Mouse (Mus musculus) limb, embryonic 13.5 days (tissue): ENCODE measurements around the gene Pmpcb. TPM values are rescaled to one million over a fixed set of nuclear protein-coding genes. Genes with fewer than 3 reads are reported as not detected.
"Not testable (repeated sequence)": the region's sequence is repeated elsewhere in the genome, so short reads cannot be mapped to it uniquely, and the experiment has no call there.

ENCODE experiments used
- ATAC-seq: fragments of 200-750 bp; cut with Nextera tagmentation; 2 replicates; pipeline ENCODE4 v1.8.0; 2017; ENCODE audit warnings: low read depth, moderate number of reproducible peaks, moderate TSS enrichment; ENCODE audit not compliant: low FRiP score
- H3K27ac ChIP-seq: fragments of 300-500 bp; sonication (generic); 2 replicates; pipeline ENCODE4 v1.5.1; 2015; ENCODE audit warnings: inconsistent platforms, mild to moderate bottlenecking, moderate library complexity
- H3K27me3 ChIP-seq: fragments of 300-500 bp; sonication (generic); 2 replicates; pipeline ENCODE4 v1.6.1; 2015; ENCODE audit warnings: mild to moderate bottlenecking, inconsistent platforms
- H3K36me3 ChIP-seq: fragments of 300-500 bp; sonication (generic); 2 replicates; pipeline ENCODE4 v1.6.1; 2015; ENCODE audit warnings: inconsistent platforms, mild to moderate bottlenecking, moderate library complexity
- H3K4me1 ChIP-seq: fragments of 300-500 bp; sonication (generic); 2 replicates; pipeline ENCODE4 v1.6.1; 2015; ENCODE audit warnings: inconsistent platforms
- H3K4me2 ChIP-seq: fragments of 300-500 bp; sonication (generic); replicated peaks from 2 replicates; pipeline ENCODE4 v1.6.1; 2015; ENCODE audit warnings: inconsistent platforms, mild to moderate bottlenecking, moderate library complexity
- H3K4me3 ChIP-seq: fragments of 300-500 bp; sonication (generic); 2 replicates; pipeline ENCODE4 v1.5.1; 2015; ENCODE audit warnings: moderate library complexity, mild to moderate bottlenecking, inconsistent platforms
- H3K9ac ChIP-seq: fragments of 300-500 bp; sonication (generic); 2 replicates; pipeline ENCODE4 v1.6.1; 2015; ENCODE audit warnings: mild to moderate bottlenecking, inconsistent platforms
- H3K9me3 ChIP-seq: fragments of 300-500 bp; sonication (generic); 2 replicates; pipeline ENCODE4 v1.6.1; 2016; ENCODE audit warnings: inconsistent platforms
- WGBS: fragments of 180-500 bp; shearing (Covaris S2); methylation state at CpG from one replicate; pipeline ENCODE4 v1.1.7; 2015; 5-methylcytosine and 5-hydroxymethylcytosine counted together
- polyA plus RNA-seq: library from polyadenylated mRNA; unstranded; fragments of >200 nt; fragmentation: Nextera tagmentation; extraction: Ambion mirVana; gene quantifications from 2 replicates; pipeline ENCODE4 v1.2.1, GENCODE M21; 2015

Pmpcb gene
- polyA plus RNA-seq, 1 experiment from 2014 or later = 94.9 TPM

GRCm38 (mm10) chr5:21706546-21706945 is 30.4 kb upstream of the Pmpcb start:
- H3K27me3 ChIP-seq = no peaks in the 10 kb centered on the region
- H3K4me3 ChIP-seq = no peak overlapping the region
- H3K4me1 ChIP-seq = no peaks in the 10 kb centered on the region
- no peak overlapping the region for H3K27ac ChIP-seq
- H3K36me3 ChIP-seq = no peaks in the 10 kb centered on the region
- H3K9ac ChIP-seq = no peak overlapping the region
- WGBS = 94% methylated on average over 4 of the region's 4 CpGs
- ATAC-seq = no peak
- no peaks in the 10 kb centered on the region for H3K9me3 ChIP-seq
- H3K4me2 ChIP-seq = no peak overlapping the region

GRCm38 (mm10) chr5:21708011-21708410 is 28.9 kb upstream of the Pmpcb start:
- H3K9ac ChIP-seq, H3K36me3 ChIP-seq, ATAC-seq, H3K27me3 ChIP-seq, H3K4me3 ChIP-seq, H3K27ac ChIP-seq, H3K4me2 ChIP-seq, H3K9me3 ChIP-seq, H3K4me1 ChIP-seq: not testable (repeated sequence)
- WGBS = 88% methylated on average over 8 of the region's 8 CpGs

- Histone ChIP-seq H3K4me1 (no peaks in the 10 kb centered on the region), H3K27ac (no peak overlapping the region), H3K9me3 (no peaks in the 10 kb centered on the region), H3K4me3 (no peak overlapping the region), H3K4me2 (no peak overlapping the region), H3K36me3 (no peaks in the 10 kb centered on the region), H3K9ac (no peak overlapping the region), H3K27me3 (no peaks in the 10 kb centered on the region)
- no peak for ATAC-seq
- WGBS = 69% methylated on average over 13 of the region's 13 CpGs
Measured at GRCm38 (mm10) chr5:21712127-21712715, 24.7 kb upstream of the Pmpcb start.

- H3K4me1 ChIP-seq = no peaks in the 10 kb centered on the region
- H3K4me3 ChIP-seq = no peak overlapping the region
- H3K9me3 ChIP-seq = no peaks in the 10 kb centered on the region
- WGBS = 92% methylated on average over 4 of the region's 4 CpGs
- no peak overlapping the region for H3K9ac ChIP-seq
- no peaks in the 10 kb centered on the region for H3K36me3 ChIP-seq
- no peak overlapping the region for H3K4me2 ChIP-seq
- H3K27ac ChIP-seq = no peak overlapping the region
- no peaks in the 10 kb centered on the region for H3K27me3 ChIP-seq
- no peak for ATAC-seq
Measured at GRCm38 (mm10) chr5:21714447-21714846, 22.5 kb upstream of the Pmpcb start.

DNA sequence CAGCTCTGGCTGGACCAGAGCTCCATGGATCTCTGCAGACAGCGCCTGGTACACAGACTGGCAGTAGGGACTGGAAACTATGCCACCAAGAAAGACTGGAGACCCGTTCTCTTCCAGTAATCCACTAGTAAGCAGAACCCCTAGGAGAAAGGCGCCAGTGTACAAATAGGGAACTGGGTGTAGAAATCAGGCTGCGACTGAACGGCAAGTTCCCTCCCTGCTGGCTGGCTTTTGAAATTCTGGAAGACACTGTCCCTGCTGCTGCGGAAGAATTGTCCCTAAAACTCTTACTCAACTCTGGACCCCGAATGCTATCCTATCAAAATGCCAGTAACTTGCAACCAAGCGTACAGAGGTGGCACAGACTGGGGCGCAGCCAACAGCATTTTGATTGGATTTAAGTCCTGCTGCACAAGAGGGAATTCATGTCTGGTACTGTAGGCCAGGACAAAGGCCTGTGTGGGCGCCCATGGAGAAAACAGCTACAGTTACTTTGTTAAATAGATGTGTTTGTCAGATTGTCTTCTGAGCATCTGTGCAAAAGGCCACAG is 19.7 kb upstream of the Pmpcb start:
- Histone ChIP-seq H3K9ac (no peak overlapping the region), H3K27ac (no peak overlapping the region), H3K4me3 (no peak overlapping the region), H3K36me3 (no peaks in the 10 kb centered on the region), H3K9me3 (no peaks in the 10 kb centered on the region), H3K4me1 (peaks cover 6% of the 10 kb centered on the region; the same call in 1 of the 2 replicates), H3K4me2 (no peak overlapping the region), H3K27me3 (no peaks in the 10 kb centered on the region)
- ATAC-seq = no peak
- WGBS = 85% methylated on average over 10 of the region's 10 CpGs

- Histone ChIP-seq H3K27me3 (no peaks in the 10 kb centered on the region), H3K4me3 (no peak overlapping the region), H3K9ac (no peak overlapping the region), H3K36me3 (no peaks in the 10 kb centered on the region), H3K9me3 (no peaks in the 10 kb centered on the region), H3K4me2 (no peak overlapping the region), H3K4me1 (peaks cover 6% of the 10 kb centered on the region; the same call in 1 of the 2 replicates), H3K27ac (no peak overlapping the region)
- 89% methylated on average over 5 of the region's 5 CpGs for WGBS
- no peak for ATAC-seq
Measured at GRCm38 (mm10) chr5:21718546-21718945, 18.4 kb upstream of the Pmpcb start.

DNA sequence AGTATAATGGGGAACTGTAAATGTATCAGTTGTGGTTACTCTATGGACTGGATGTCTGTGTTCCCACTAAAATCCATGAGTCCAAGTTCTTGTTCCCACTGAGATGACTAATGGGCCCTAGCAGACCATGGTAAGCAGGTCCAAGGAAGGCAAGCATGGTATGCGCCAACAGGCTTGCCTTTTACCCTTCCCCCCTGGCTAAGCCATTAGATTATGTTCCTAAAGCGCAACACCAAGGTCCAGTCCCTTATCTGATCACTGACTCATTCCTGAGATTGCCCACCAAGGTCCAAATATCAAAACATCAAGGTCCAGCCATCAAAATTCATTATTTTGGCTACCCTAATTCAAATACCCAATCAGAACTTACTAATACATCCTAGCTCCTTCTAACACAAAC is 17.7 kb upstream of the Pmpcb start:
- no peaks in the 10 kb centered on the region for H3K27me3 ChIP-seq
- H3K9ac ChIP-seq = no peak overlapping the region
- no peaks in the 10 kb centered on the region for H3K9me3 ChIP-seq
- H3K36me3 ChIP-seq = no peaks in the 10 kb centered on the region
- ATAC-seq = no peak
- no peak overlapping the region for H3K27ac ChIP-seq
- 89% methylated on average over 2 of the region's 2 CpGs for whole genome bisulfite sequencing
- no peak overlapping the region for H3K4me3 ChIP-seq
- H3K4me1 ChIP-seq = peaks cover 7% of the 10 kb centered on the region; the same call in 1 of the 2 replicates
- no peak overlapping the region for H3K4me2 ChIP-seq

GRCm38 (mm10) chr5:21724427-21724826 is 12.5 kb upstream of the Pmpcb start:
- peak overlapping the region; percentile 73; the same call in 1 of the 2 replicates for H3K27ac ChIP-seq
- H3K9ac ChIP-seq = no peak overlapping the region
- WGBS = 55% methylated on average over 1 of the region's 1 CpGs
- no peak overlapping the region for H3K4me3 ChIP-seq
- no peaks in the 10 kb centered on the region for H3K9me3 ChIP-seq
- no peak for ATAC-seq
- no peak overlapping the region for H3K4me2 ChIP-seq
- peaks cover 17% of the 10 kb centered on the region; the same call in 1 of the 2 replicates for H3K4me1 ChIP-seq
- H3K36me3 ChIP-seq = no peaks in the 10 kb centered on the region
- no peaks in the 10 kb centered on the region for H3K27me3 ChIP-seq

DNA sequence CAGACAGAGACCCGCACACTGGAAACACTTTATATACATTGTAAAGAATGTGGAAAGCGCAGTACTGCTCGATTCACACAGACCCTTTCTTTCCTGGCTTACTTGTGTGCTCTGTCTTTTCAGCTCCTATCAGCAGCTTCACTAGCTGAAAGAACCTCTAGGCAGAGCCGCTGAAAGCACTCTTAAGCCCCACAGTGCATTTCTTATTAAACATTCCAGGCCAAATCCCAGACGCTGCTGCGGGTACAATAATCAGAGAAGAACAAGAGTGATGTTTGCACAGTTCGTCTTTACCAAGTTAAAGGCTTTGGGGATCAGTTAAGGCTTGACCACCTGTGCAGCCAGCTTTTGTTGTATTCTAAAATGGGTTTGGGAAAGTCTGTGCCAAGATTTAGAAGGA is 12.1 kb upstream of the Pmpcb start:
- Histone ChIP-seq H3K9ac (no peak overlapping the region), H3K4me2 (no peak overlapping the region), H3K4me3 (no peak overlapping the region), H3K27ac (peak overlapping the region; percentile 73; the same call in 1 of the 2 replicates), H3K9me3 (no peaks in the 10 kb centered on the region), H3K27me3 (no peaks in the 10 kb centered on the region), H3K4me1 (peaks cover 17% of the 10 kb centered on the region; the same call in 1 of the 2 replicates), H3K36me3 (no peaks in the 10 kb centered on the region)
- 23% methylated on average over 7 of the region's 7 CpGs for WGBS
- ATAC-seq = peak; percentile 50; the same call in 1 of the 2 replicates

DNA sequence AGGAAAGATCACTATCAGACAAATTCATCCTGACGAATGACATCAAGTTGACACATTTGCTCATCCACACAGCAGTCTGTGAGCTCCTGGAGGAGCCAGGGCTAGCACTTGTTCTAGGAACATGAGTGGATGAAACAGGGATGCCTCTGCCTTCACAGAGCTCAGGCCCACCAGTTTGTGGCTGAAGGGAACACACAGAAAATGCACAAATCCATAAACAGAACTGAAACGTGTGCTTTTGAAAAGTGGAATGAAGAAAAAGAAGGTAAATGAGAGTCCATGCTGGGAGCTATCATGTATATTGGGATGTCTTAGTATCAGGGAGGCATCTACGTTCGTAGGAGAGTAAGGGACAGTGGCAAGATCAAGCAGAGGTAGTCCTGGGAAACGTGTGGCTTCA is 7.8 kb upstream of the Pmpcb start:
- no peak for ATAC-seq
- H3K27ac ChIP-seq = no peak overlapping the region

DNA sequence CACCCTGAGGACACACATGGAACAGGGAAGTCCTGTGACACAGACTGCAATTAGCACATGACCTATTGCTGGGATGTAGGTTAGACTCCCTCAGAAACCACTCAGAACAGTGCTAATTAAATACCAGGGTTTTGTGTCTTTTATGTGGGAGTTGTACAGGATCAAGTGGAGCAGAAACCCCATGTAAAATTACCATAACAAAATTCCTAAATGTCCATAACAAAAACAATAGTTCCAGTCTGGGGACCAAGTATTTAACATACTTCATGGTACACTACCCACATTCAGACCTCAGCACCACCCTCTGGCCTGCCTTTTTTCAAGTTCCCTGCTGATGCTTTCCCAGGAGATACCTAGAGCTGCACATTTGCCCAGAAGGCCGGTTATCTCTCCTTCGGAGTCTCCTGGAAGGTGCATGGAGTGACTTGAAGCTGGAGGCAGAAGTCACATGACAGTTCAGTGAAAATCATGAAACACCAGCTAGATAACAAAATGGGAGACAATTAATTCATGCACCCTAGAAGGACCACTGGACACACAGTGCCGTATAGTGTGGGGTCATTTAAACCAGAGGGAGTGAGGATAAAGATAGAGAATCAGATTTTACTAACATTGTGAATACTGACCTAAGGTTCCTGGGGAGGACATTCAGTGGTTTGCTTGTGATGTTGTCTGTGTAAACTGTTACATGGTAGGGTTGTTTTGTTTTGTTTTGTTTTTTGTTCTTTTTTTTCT is 4.6 kb upstream of the Pmpcb start:
- H3K27me3 ChIP-seq = no peaks in the 10 kb centered on the region
- H3K4me3 ChIP-seq = no peak overlapping the region
- H3K4me1 ChIP-seq = peaks cover 4% of the 10 kb centered on the region; the same call in 1 of the 2 replicates
- H3K9me3 ChIP-seq = no peaks in the 10 kb centered on the region
- WGBS = 90% methylated on average over 3 of the region's 3 CpGs
- H3K4me2 ChIP-seq = no peak overlapping the region
- H3K36me3 ChIP-seq = no peaks in the 10 kb centered on the region
- no peak for ATAC-seq
- no peak overlapping the region for H3K9ac ChIP-seq
- no peak overlapping the region for H3K27ac ChIP-seq

More for the DNA sequence above, 7.8 kb upstream of the Pmpcb start:
- Histone ChIP-seq H3K4me1 (peaks cover 14% of the 10 kb centered on the region; the same call in 1 of the 2 replicates), H3K9me3 (no peaks in the 10 kb centered on the region), H3K4me3 (no peak overlapping the region), H3K27me3 (no peaks in the 10 kb centered on the region), H3K9ac (no peak overlapping the region), H3K4me2 (no peak overlapping the region), H3K36me3 (no peaks in the 10 kb centered on the region)
- 80% methylated on average over 5 of the region's 5 CpGs for WGBS

GRCm38 (mm10) chr5:21732930-21733329 is 4.0 kb upstream of the Pmpcb start:
- Histone ChIP-seq H3K4me1 (peaks cover 7% of the 10 kb centered on the region), H3K36me3 (no peaks in the 10 kb centered on the region), H3K4me2 (no peak overlapping the region), H3K9me3 (no peaks in the 10 kb centered on the region), H3K4me3 (no peak overlapping the region), H3K9ac (no peak overlapping the region), H3K27me3 (no peaks in the 10 kb centered on the region), H3K27ac (no peak overlapping the region)
- 58% methylated on average over 8 of the region's 8 CpGs for WGBS
- no peak for ATAC-seq
